Mouse (Mus musculus) MEL (cell line): Measurements from ENCODE around the gene C1qtnf3. TPM values are rescaled to one million over a fixed set of nuclear protein-coding genes. Genes with fewer than 3 reads are reported as not detected.

ENCODE experiments used
- DNase-seq: peaks from one replicate; pipeline ENCODE4 v3.0.0; 2011; ENCODE audit warnings: low read depth, low spot score
- H3K27ac ChIP-seq: 2 replicates; pipeline ENCODE4 v1.5.1; 2012; ENCODE audit warnings: low read depth, mild to moderate bottlenecking, control low read depth, low read length, moderate library complexity; ENCODE audit not compliant: control insufficient read depth
- H3K27me3 ChIP-seq, 2 experiments: fragments of 150-350 bp in 1 of 2; sonication (generic) in 1 of 2; 2 replicates each; pipeline ENCODE4 v1.6.1; 2012; ENCODE audit warnings: low read length in 2 of 2, mild to moderate bottlenecking in 2 of 2, improper control_type of control experiment in 1 of 2, moderate library complexity in 1 of 2; ENCODE audit not compliant: insufficient read depth in 2 of 2, control insufficient read depth in 1 of 2
- H3K36me3 ChIP-seq, 2 experiments: 2 replicates each; pipeline ENCODE4 v1.6.1; 2012 to 2014; ENCODE audit warnings: low read length in 2 of 2, improper control_type of control experiment in 1 of 2, inconsistent platforms in 1 of 2, mild to moderate bottlenecking in 1 of 2; ENCODE audit not compliant: insufficient read depth in 2 of 2, control insufficient read depth in 1 of 2
- H3K4me1 ChIP-seq, 2 experiments: fragments of 150-350 bp in 1 of 2; sonication (generic) in 1 of 2; 2 replicates each; pipeline ENCODE4 v1.6.1; 2012; ENCODE audit warnings: low read length in 2 of 2, improper control_type of control experiment in 1 of 2, mild to moderate bottlenecking in 1 of 2; ENCODE audit not compliant: insufficient read depth in 2 of 2, control insufficient read depth in 1 of 2
- H3K4me3 ChIP-seq, 2 experiments: fragments of 150-350 bp in 1 of 2; sonication (generic) in 1 of 2; 2 replicates each; pipeline ENCODE4 v1.5.1; 2012; ENCODE audit warnings: low read depth in 2 of 2, low read length in 2 of 2, mild to moderate bottlenecking in 2 of 2, moderate library complexity in 2 of 2, control low read depth in 1 of 2, improper control_type of control experiment in 1 of 2; ENCODE audit not compliant: control insufficient read depth in 1 of 2, insufficient read depth in 1 of 2
- H3K79me2 ChIP-seq: 2 replicates; pipeline ENCODE4 v1.6.1; 2012; ENCODE audit warnings: mild to moderate bottlenecking, low read length, moderate library complexity; ENCODE audit not compliant: control insufficient read depth, poor library complexity, insufficient read depth
- H3K9ac ChIP-seq: 2 replicates; pipeline ENCODE4 v1.6.1; 2012; ENCODE audit warnings: low read depth, mild to moderate bottlenecking, control low read depth, low read length, moderate library complexity; ENCODE audit not compliant: control insufficient read depth, poor library complexity, severe bottlenecking
- H3K9me3 ChIP-seq: fragments of 150-350 bp; sonication (generic); replicated peaks from 2 replicates; pipeline ENCODE4 v1.6.1; 2012; ENCODE audit warnings: mild to moderate bottlenecking, low read length, improper control_type of control experiment, moderate library complexity; ENCODE audit not compliant: insufficient read depth
- BHLHE40 ChIP-seq: IDR thresholded peaks from 2 replicates; pipeline ENCODE4 v1.6.1; 2012; ENCODE audit warnings: low read depth, mild to moderate bottlenecking, inconsistent platforms, low read length, improper control_type of control experiment, borderline replicate concordance
- CHD1 ChIP-seq: IDR thresholded peaks from 2 replicates; pipeline ENCODE4 v1.6.1; 2012; ENCODE audit warnings: low read depth, mild to moderate bottlenecking, inconsistent platforms, low read length, improper control_type of control experiment
- CHD2 ChIP-seq: IDR thresholded peaks from 2 replicates; pipeline ENCODE4 v1.6.1; 2011; ENCODE audit warnings: low read length, improper control_type of control experiment
- CTCF ChIP-seq, 3 experiments: IDR thresholded peaks in 2 of 3; conservative IDR thresholded peaks in 1 of 3; 2 replicates each; pipeline ENCODE4 v1.5.1; 2011 to 2012; ENCODE audit warnings: low read length in 3 of 3, low read depth in 2 of 3, mild to moderate bottlenecking in 2 of 3, improper control_type of control experiment in 1 of 3, inconsistent platforms in 1 of 3, mixed read lengths in 1 of 3, moderate library complexity in 1 of 3; ENCODE audit not compliant: control insufficient read depth in 1 of 3, insufficient read depth in 1 of 3, poor library complexity in 1 of 3, severe bottlenecking in 1 of 3
- E2F4 ChIP-seq: IDR thresholded peaks from 2 replicates; pipeline ENCODE4 v1.6.1; 2011; ENCODE audit warnings: low read depth, low read length, improper control_type of control experiment, borderline replicate concordance
- GABPA ChIP-seq: IDR thresholded peaks from 2 replicates; pipeline ENCODE4 v1.6.1; 2012; ENCODE audit warnings: low read depth, mild to moderate bottlenecking, inconsistent platforms, low read length, improper control_type of control experiment, moderate library complexity
- GATA1 ChIP-seq: IDR thresholded peaks from 2 replicates; pipeline ENCODE4 v1.6.1; 2011; ENCODE audit warnings: low read depth, low read length, improper control_type of control experiment
- HCFC1 ChIP-seq: IDR thresholded peaks from 2 replicates; pipeline ENCODE4 v1.6.1; 2012; ENCODE audit warnings: low read depth, mild to moderate bottlenecking, inconsistent platforms, low read length, improper control_type of control experiment, moderate library complexity
- MAFK ChIP-seq: IDR thresholded peaks from 2 replicates; pipeline ENCODE4 v1.6.1; 2011; ENCODE audit warnings: low read depth, mild to moderate bottlenecking, low read length, improper control_type of control experiment, borderline replicate concordance
- MAX ChIP-seq: IDR thresholded peaks from 2 replicates; pipeline ENCODE4 v1.6.1; 2011; ENCODE audit warnings: low read length, improper control_type of control experiment
- MAZ ChIP-seq: IDR thresholded peaks from 2 replicates; pipeline ENCODE4 v1.6.1; 2012; ENCODE audit warnings: low read depth, mild to moderate bottlenecking, inconsistent platforms, low read length, improper control_type of control experiment
- MXI1 ChIP-seq: IDR thresholded peaks from 2 replicates; pipeline ENCODE4 v1.6.1; 2011; ENCODE audit warnings: mild to moderate bottlenecking, low read depth, low read length, improper control_type of control experiment
- MYC ChIP-seq: IDR thresholded peaks from 2 replicates; pipeline ENCODE4 v1.6.1; 2011; ENCODE audit warnings: low read depth, mild to moderate bottlenecking, low read length, improper control_type of control experiment, moderate library complexity
- NELFE ChIP-seq: IDR thresholded peaks from 2 replicates; pipeline ENCODE4 v1.6.1; 2011; ENCODE audit warnings: low read depth, low read length, improper control_type of control experiment
- NRF1 ChIP-seq: IDR thresholded peaks from 2 replicates; pipeline ENCODE4 v1.6.1; 2014; ENCODE audit warnings: low read depth, mild to moderate bottlenecking, inconsistent platforms, low read length, improper control_type of control experiment, moderate library complexity; ENCODE audit not compliant: poor library complexity, insufficient read depth, severe bottlenecking
- POLR2A ChIP-seq, 2 experiments: IDR thresholded peaks; 2 replicates each; pipeline ENCODE4 v1.6.1; 2011 to 2012; ENCODE audit warnings: low read length in 2 of 2, mild to moderate bottlenecking in 2 of 2, control low read depth in 1 of 2, improper control_type of control experiment in 1 of 2, low read depth in 1 of 2, moderate library complexity in 1 of 2; ENCODE audit not compliant: control insufficient read depth in 1 of 2, insufficient read depth in 1 of 2, poor library complexity in 1 of 2
- POLR2AphosphoS2 ChIP-seq: IDR thresholded peaks from 2 replicates; pipeline ENCODE4 v1.6.1; 2011; ENCODE audit warnings: low read length, improper control_type of control experiment
- POLR2AphosphoS5 ChIP-seq: IDR thresholded peaks from 2 replicates; pipeline ENCODE4 v1.6.1; 2012; ENCODE audit warnings: low read depth, borderline replicate concordance, mild to moderate bottlenecking, inconsistent platforms, low read length, moderate library complexity, mixed read lengths
- RCOR1 ChIP-seq: IDR thresholded peaks from 2 replicates; pipeline ENCODE4 v1.6.1; 2012; ENCODE audit warnings: low read depth, mild to moderate bottlenecking, inconsistent platforms, low read length, improper control_type of control experiment
- SMC3 ChIP-seq: IDR thresholded peaks from 2 replicates; pipeline ENCODE4 v1.6.1; 2011; ENCODE audit warnings: low read depth, low read length, improper control_type of control experiment
- UBTF ChIP-seq: IDR thresholded peaks from 2 replicates; pipeline ENCODE4 v1.6.1; 2012; ENCODE audit warnings: low read depth, mild to moderate bottlenecking, inconsistent platforms, low read length, improper control_type of control experiment, moderate library complexity, borderline replicate concordance; ENCODE audit not compliant: insufficient read depth
- ZKSCAN1 ChIP-seq: IDR thresholded peaks from 2 replicates; pipeline ENCODE4 v1.6.1; 2012; ENCODE audit warnings: low read depth, mild to moderate bottlenecking, inconsistent platforms, low read length, improper control_type of control experiment, moderate library complexity
- ZNF384 ChIP-seq: IDR thresholded peaks from 2 replicates; pipeline ENCODE4 v1.6.1; 2012; ENCODE audit warnings: low read depth, mild to moderate bottlenecking, inconsistent platforms, low read length, improper control_type of control experiment
- polyA plus RNA-seq, 2 experiments: library from polyadenylated mRNA; stranded (reverse) in 1 of 2; unstranded in 1 of 2; fragments of >175 nt in 1 of 2; fragments of >200 nt in 1 of 2; gene quantifications; 2 replicates each; pipeline versions ENCODE4 v1.2.1 to v1.2.4; 2012; ENCODE audit warnings: low replicate concordance in 2 of 2, low read depth in 1 of 2; ENCODE audit not compliant: insufficient read length in 2 of 2, insufficient read depth in 1 of 2, missing spikeins in 1 of 2
- total RNA-seq: library from RNA; depleted of rRNA; stranded (reverse); fragments of 300-350 nt; gene quantifications from 2 replicates; pipeline ENCODE4 v1.2.3, GENCODE M21; 2012

The C1qtnf3 gene
- total and polyA plus RNA-seq, 3 experiments, result not detected

DNA sequence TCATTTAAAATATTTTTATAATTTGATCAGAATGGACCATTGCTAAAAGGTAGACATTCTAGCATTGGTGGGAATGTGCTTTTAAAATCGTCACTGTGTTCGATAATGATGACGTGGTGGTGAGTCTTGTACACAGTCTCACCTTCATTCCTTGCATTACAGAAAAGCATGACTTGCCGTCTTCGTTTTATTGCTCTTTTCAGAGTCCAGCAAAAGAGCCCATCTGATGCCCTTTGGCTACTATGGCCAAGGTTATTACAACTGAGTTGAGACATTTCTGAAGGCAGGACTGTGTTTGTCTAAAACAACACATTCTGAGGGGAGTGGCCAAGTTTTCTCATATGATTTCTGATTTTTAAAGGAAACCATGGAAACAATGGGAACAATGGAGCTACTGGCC, 8.1 kb downstream of the C1qtnf3 start:
- Histone ChIP-seq H3K36me3 (no peaks in the 10 kb centered on the region), H3K9me3 (no peaks in the 10 kb centered on the region), H3K27ac (no peak overlapping the region), H3K4me3 (no peak overlapping the region), H3K27me3 (no peaks in the 10 kb centered on the region), H3K79me2 (no peaks in the 10 kb centered on the region), H3K4me1 (no peaks in the 10 kb centered on the region), H3K9ac (no peak overlapping the region)
- DNase-seq, result no peak
- TF ChIP-seq POLR2AphosphoS5, result no peak
- TF ChIP-seq MAFK, result no peak
- no peak for TF ChIP-seq HCFC1
- TF ChIP-seq ZNF384, result no peak
- TF ChIP-seq NELFE, result no peak
- no peak for TF ChIP-seq NRF1
- TF ChIP-seq MAX, result no peak
- no peak for TF ChIP-seq POLR2AphosphoS2
- TF ChIP-seq RCOR1, result no peak
- no peak for TF ChIP-seq GABPA
- no peak for TF ChIP-seq MAZ
- no peak for TF ChIP-seq GATA1

DNA sequence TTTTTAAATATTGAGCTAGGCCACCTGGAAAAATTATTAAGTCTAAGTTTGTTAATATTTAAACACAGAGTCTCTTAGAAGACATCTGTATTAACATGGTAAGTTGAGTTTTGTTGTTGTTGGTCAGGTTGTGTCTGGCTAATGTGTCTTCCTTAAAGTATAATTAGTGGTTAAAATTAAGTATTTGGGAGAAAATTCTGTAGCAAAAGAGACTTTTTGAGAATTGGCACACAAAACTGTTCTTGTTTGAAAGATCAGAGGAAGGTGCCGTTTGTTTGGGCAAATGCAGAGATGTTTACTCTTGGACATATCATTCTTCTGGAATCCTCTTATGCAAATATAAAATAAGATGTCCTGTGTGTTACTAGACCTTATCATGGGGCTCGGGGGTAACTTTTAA, 10.5 kb downstream of the C1qtnf3 start:
- no peak overlapping the region for H3K9ac ChIP-seq
- H3K27ac ChIP-seq, result no peak overlapping the region
- TF ChIP-seq MYC (no peak), POLR2A (IDR thresholded peaks at IDR 0.05; ENCODE audit: control insufficient read depth in 1 of 2, insufficient read depth in 1 of 2, low read depth in 1 of 2, low read length in 2 of 2, poor library complexity in 1 of 2) (no peak), ZNF384 (no peak), MAFK (no peak), NELFE (no peak)
- no peaks in the 10 kb centered on the region for H3K27me3 ChIP-seq
- DNase-seq, result no peak
- H3K4me3 ChIP-seq, result no peak overlapping the region
- H3K9me3 ChIP-seq, result no peaks in the 10 kb centered on the region
- H3K79me2 ChIP-seq, result no peaks in the 10 kb centered on the region
- no peaks in the 10 kb centered on the region for H3K36me3 ChIP-seq
- no peaks in the 10 kb centered on the region for H3K4me1 ChIP-seq

DNA sequence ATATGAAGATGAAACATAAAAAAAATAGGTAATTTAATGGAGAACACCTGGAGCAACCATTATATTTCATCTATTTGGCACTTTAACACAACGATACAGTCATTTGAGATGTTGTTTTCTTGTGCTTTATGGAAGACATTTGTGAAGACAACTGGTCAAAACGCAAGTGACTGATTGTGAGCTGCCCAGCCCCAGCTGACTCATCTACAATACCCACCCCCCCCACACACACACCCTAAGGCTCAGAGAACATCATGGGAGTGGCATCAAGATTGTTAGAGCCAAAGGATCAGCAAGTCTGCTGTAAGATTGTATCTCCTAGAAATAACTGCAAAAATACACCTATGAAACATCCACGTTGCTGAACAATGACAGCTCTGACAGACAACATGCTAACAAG, 17.3 kb downstream of the C1qtnf3 start:
- Histone ChIP-seq H3K9ac (no peak overlapping the region), H3K27ac (no peak overlapping the region), H3K4me3 (no peak overlapping the region), H3K79me2 (no peaks in the 10 kb centered on the region), H3K27me3 (no peaks in the 10 kb centered on the region), H3K4me1 (no peaks in the 10 kb centered on the region), H3K36me3 (no peaks in the 10 kb centered on the region), H3K9me3 (no peaks in the 10 kb centered on the region)
- DNase-seq, result no peak
- TF ChIP-seq ZKSCAN1, result no peak
- TF ChIP-seq UBTF, result no peak
- TF ChIP-seq NELFE, result no peak
- no peak for TF ChIP-seq CHD2
- TF ChIP-seq SMC3, result no peak
- TF ChIP-seq MAFK, result no peak
- TF ChIP-seq BHLHE40, result no peak
- TF ChIP-seq E2F4, result no peak
- no peak for TF ChIP-seq MXI1
- TF ChIP-seq CTCF (IDR thresholded peaks at IDR 0.05 in 2 of 3, conservative IDR thresholded peaks at IDR 0.05 in 1 of 3; ENCODE audit: control insufficient read depth in 1 of 3, insufficient read depth in 1 of 3, low read depth in 2 of 3, low read length in 3 of 3, poor library complexity in 1 of 3, severe bottlenecking in 1 of 3), result no peak
- TF ChIP-seq MAX, result no peak
- TF ChIP-seq POLR2AphosphoS2, result no peak
- TF ChIP-seq MYC, result no peak
- TF ChIP-seq HCFC1, result no peak
- no peak for TF ChIP-seq CHD1
- no peak for TF ChIP-seq ZNF384
- TF ChIP-seq MAZ, result no peak
